Mouse (Mus musculus) myocyte (in vitro differentiated cells): ENCODE data around the gene Aars2. TPM values are rescaled to one million over a fixed set of nuclear protein-coding genes. Genes with fewer than 3 reads are reported as not detected.

Source experiments
- H3K27me3 ChIP-seq: one replicate; pipeline ENCODE4 v1.6.1; 2011; ENCODE audit not compliant: control insufficient read depth, insufficient read depth, insufficient read length
- H3K36me3 ChIP-seq: one replicate; pipeline ENCODE4 v1.6.1; 2011; ENCODE audit not compliant: control insufficient read depth, insufficient read depth
- H3K4me2 ChIP-seq: one replicate; pipeline ENCODE4 v1.6.1; 2011; ENCODE audit warnings: low read depth, control low read depth
- H3K4me3 ChIP-seq: one replicate; pipeline ENCODE4 v1.5.1; 2011; ENCODE audit warnings: mild to moderate bottlenecking, control low read depth, moderate library complexity
- H3K79me2 ChIP-seq: one replicate; pipeline ENCODE4 v1.6.1; 2011; ENCODE audit not compliant: control insufficient read depth, insufficient read depth
- H3ac ChIP-seq: one replicate; pipeline ENCODE4 v1.6.1; 2011; ENCODE audit not compliant: control insufficient read depth, insufficient read length
- CEBPB ChIP-seq: IDR thresholded peaks from 2 replicates; pipeline ENCODE4 v1.6.1; 2011; ENCODE audit warnings: mild to moderate bottlenecking, moderate library complexity; ENCODE audit not compliant: poor library complexity, insufficient read depth, severe bottlenecking
- E2F4 ChIP-seq: IDR thresholded peaks from one replicate; pipeline ENCODE4 v1.6.1; 2011; ENCODE audit warnings: mild to moderate bottlenecking, control low read depth, moderate library complexity; ENCODE audit not compliant: insufficient read depth
- MAX ChIP-seq: IDR thresholded peaks from one replicate; pipeline ENCODE4 v1.6.1; 2011; ENCODE audit warnings: low read depth, mild to moderate bottlenecking, control low read depth
- MYOD1 ChIP-seq, 3 experiments: IDR thresholded peaks; one replicate each; pipeline ENCODE4 v1.6.1; 2011; ENCODE audit warnings: control low read depth in 2 of 3, low read depth in 2 of 3, mild to moderate bottlenecking in 2 of 3, moderate library complexity in 1 of 3; ENCODE audit not compliant: insufficient read length in 2 of 3, control insufficient read depth in 1 of 3
- MYOG ChIP-seq, 3 experiments: IDR thresholded peaks; one replicate each; pipeline ENCODE4 v1.6.1; 2011; ENCODE audit warnings: control low read depth in 2 of 3, low read depth in 2 of 3, mild to moderate bottlenecking in 2 of 3; ENCODE audit not compliant: insufficient read length in 2 of 3, control insufficient read depth in 1 of 3, insufficient read depth in 1 of 3
- POLR2A ChIP-seq: IDR thresholded peaks from one replicate; pipeline ENCODE4 v1.6.1; 2011; ENCODE audit warnings: low read depth, mild to moderate bottlenecking, control low read depth, moderate library complexity; ENCODE audit not compliant: insufficient read length
- POLR2AphosphoS2 ChIP-seq: IDR thresholded peaks from one replicate; pipeline ENCODE4 v1.6.1; 2011; ENCODE audit warnings: low read depth, control low read depth; ENCODE audit not compliant: insufficient read length
- REST ChIP-seq: IDR thresholded peaks from one replicate; pipeline ENCODE4 v1.6.1; 2011; ENCODE audit warnings: mild to moderate bottlenecking, control low read depth, moderate library complexity; ENCODE audit not compliant: insufficient read depth, insufficient read length
- SRF ChIP-seq: IDR thresholded peaks from one replicate; pipeline ENCODE4 v1.6.1; 2011; ENCODE audit warnings: low read depth; ENCODE audit not compliant: control insufficient read depth, insufficient read length
- TCF12 ChIP-seq: IDR thresholded peaks from one replicate; pipeline ENCODE4 v1.6.1; 2011; ENCODE audit warnings: mild to moderate bottlenecking, control low read depth; ENCODE audit not compliant: poor library complexity, insufficient read depth, severe bottlenecking
- TCF3 ChIP-seq: IDR thresholded peaks from one replicate; pipeline ENCODE4 v1.6.1; 2011; ENCODE audit warnings: low read depth, control low read depth; ENCODE audit not compliant: insufficient read length
- USF1 ChIP-seq: IDR thresholded peaks from one replicate; pipeline ENCODE4 v1.6.1; 2011; ENCODE audit warnings: low read depth, mild to moderate bottlenecking, control low read depth, moderate library complexity
- polyA plus RNA-seq: library from polyadenylated mRNA; unstranded; fragments of >200 nt; fragmentation: generic; extraction: Trizol; gene quantifications from one replicate; pipeline ENCODE4 v1.2.1, GENCODE M21; 2012; ENCODE audit warnings: missing spikeins

Aars2 gene
- polyA plus RNA-seq, 1 experiment, result 15.5 TPM

- Histone ChIP-seq H3ac (peak overlapping the region; percentile 57), H3K4me3 (peak overlapping the region; percentile 48), H3K4me2 (peak overlapping the region; percentile 94), H3K36me3 (peaks cover 33% of the 10 kb centered on the region), H3K79me2 (peaks cover 20% of the 10 kb centered on the region), H3K27me3 (no peaks in the 10 kb centered on the region)
- TF ChIP-seq POLR2AphosphoS2, result no peak
- TF ChIP-seq POLR2A, result no peak
- no peak for TF ChIP-seq TCF3
- peak in 1 of 3 experiments; percentile 21 for TF ChIP-seq MYOG (IDR thresholded peaks at IDR 0.05; ENCODE audit: control insufficient read depth in 1 of 3, insufficient read depth in 1 of 3, insufficient read length in 2 of 3, low read depth in 2 of 3)
- TF ChIP-seq MYOD1 (IDR thresholded peaks at IDR 0.05; ENCODE audit: control insufficient read depth in 1 of 3, insufficient read length in 2 of 3, low read depth in 2 of 3), result peak in 1 of 3 experiments; percentile 2
These were observed 58.0 kb downstream of the Aars2 start for GRCm38 (mm10) chr17:45564531-45565084.

- H3K27me3 ChIP-seq, result no peaks in the 10 kb centered on the region
- H3K4me3 ChIP-seq, result peak overlapping the region; percentile 48
- peak overlapping the region; percentile 94 for H3K4me2 ChIP-seq
- no peak overlapping the region for H3ac ChIP-seq
- TF ChIP-seq E2F4 (no peak), SRF (no peak), REST (no peak)
- H3K36me3 ChIP-seq, result peaks cover 38% of the 10 kb centered on the region
- H3K79me2 ChIP-seq, result peaks cover 20% of the 10 kb centered on the region
These were observed 58.5 kb downstream of the Aars2 start for GRCm38 (mm10) chr17:45565103-45565502.

GRCm38 (mm10) chr17:45566031-45566359 is 59.4 kb downstream of the Aars2 start:
- H3K4me3 ChIP-seq, result no peak overlapping the region
- H3K27me3 ChIP-seq, result no peaks in the 10 kb centered on the region

GRCm38 (mm10) chr17:45566360-45567161 is 59.9 kb downstream of the Aars2 start:
- no peak overlapping the region for H3ac ChIP-seq
- peak; percentile 89 for TF ChIP-seq POLR2AphosphoS2
- no peak for TF ChIP-seq TCF3
- peak; percentile 52 for TF ChIP-seq POLR2A
- H3K4me3 ChIP-seq, result no peak overlapping the region
- peaks cover 53% of the 10 kb centered on the region for H3K36me3 ChIP-seq
- H3K79me2 ChIP-seq, result peaks cover 33% of the 10 kb centered on the region
- H3K27me3 ChIP-seq, result no peaks in the 10 kb centered on the region
- H3K4me2 ChIP-seq, result no peak overlapping the region

More at GRCm38 (mm10) chr17:45566031-45566359, 59.4 kb downstream of the Aars2 start:
- no peak overlapping the region for H3ac ChIP-seq
- peaks cover 27% of the 10 kb centered on the region for H3K79me2 ChIP-seq
- TF ChIP-seq SRF, result no peak
- no peak for TF ChIP-seq TCF3
- no peak for TF ChIP-seq MAX
- TF ChIP-seq CEBPB, result no peak
- no peak for TF ChIP-seq TCF12
- TF ChIP-seq POLR2AphosphoS2, result no peak
- no peak for TF ChIP-seq MYOG (IDR thresholded peaks at IDR 0.05; ENCODE audit: control insufficient read depth in 1 of 3, insufficient read depth in 1 of 3, insufficient read length in 2 of 3, low read depth in 2 of 3)
- TF ChIP-seq POLR2A, result no peak
- no peak for TF ChIP-seq REST
- H3K36me3 ChIP-seq, result peaks cover 47% of the 10 kb centered on the region
- H3K4me2 ChIP-seq, result no peak overlapping the region

GRCm38 (mm10) chr17:45567162-45567601 is 60.5 kb downstream of the Aars2 start:
- H3K4me3 ChIP-seq, result no peak overlapping the region
- no peaks in the 10 kb centered on the region for H3K27me3 ChIP-seq
- peaks cover 39% of the 10 kb centered on the region for H3K79me2 ChIP-seq
- TF ChIP-seq POLR2A (peak; percentile 14), MYOD1 (IDR thresholded peaks at IDR 0.05; ENCODE audit: control insufficient read depth in 1 of 3, insufficient read length in 2 of 3, low read depth in 2 of 3) (no peak), POLR2AphosphoS2 (peak; percentile 18)
- no peak overlapping the region for H3K4me2 ChIP-seq
- H3K36me3 ChIP-seq, result peaks cover 59% of the 10 kb centered on the region
- no peak overlapping the region for H3ac ChIP-seq

GRCm38 (mm10) chr17:45568990-45569389 is 62.3 kb downstream of the Aars2 start:
- Histone ChIP-seq H3K36me3 (peaks cover 59% of the 10 kb centered on the region), H3K79me2 (peaks cover 48% of the 10 kb centered on the region), H3K27me3 (no peaks in the 10 kb centered on the region), H3K4me3 (no peak overlapping the region), H3K4me2 (no peak overlapping the region), H3ac (no peak overlapping the region)
- TF ChIP-seq MYOG (IDR thresholded peaks at IDR 0.05; ENCODE audit: control insufficient read depth in 1 of 3, insufficient read depth in 1 of 3, insufficient read length in 2 of 3, low read depth in 2 of 3), result no peak
- TF ChIP-seq MAX, result no peak
- TF ChIP-seq TCF12, result no peak
- TF ChIP-seq POLR2AphosphoS2, result no peak
- no peak for TF ChIP-seq SRF
- no peak for TF ChIP-seq TCF3
- no peak for TF ChIP-seq REST
- no peak for TF ChIP-seq MYOD1 (IDR thresholded peaks at IDR 0.05; ENCODE audit: control insufficient read depth in 1 of 3, insufficient read length in 2 of 3, low read depth in 2 of 3)
- TF ChIP-seq USF1, result no peak
- TF ChIP-seq CEBPB, result no peak
- no peak for TF ChIP-seq E2F4
- no peak for TF ChIP-seq POLR2A
